Mouse (Mus musculus) hindbrain, embryonic 11.5 days (tissue): ENCODE measurements around the gene Usp6nl. TPM values are rescaled to one million over a fixed set of nuclear protein-coding genes. Genes with fewer than 3 reads are reported as not detected.

Experiments
- ATAC-seq: fragments of 200-750 bp; cut with Nextera tagmentation; 2 replicates; pipeline ENCODE4 v1.8.0; 2017; ENCODE audit warnings: mild to moderate bottlenecking, moderate TSS enrichment, moderate library complexity; ENCODE audit not compliant: low FRiP score
- DNase-seq: peaks from one replicate; pipeline ENCODE4 v3.0.0-alpha.2; 2015; ENCODE audit warnings: low spot score
- H3K27ac ChIP-seq: fragments of 300-500 bp; sonication (generic); 2 replicates; pipeline ENCODE4 v1.5.1; 2014; ENCODE audit warnings: mild to moderate bottlenecking, low read depth, low read length
- H3K27me3 ChIP-seq: fragments of 300-500 bp; sonication (generic); 2 replicates; pipeline ENCODE4 v1.6.1; 2014; ENCODE audit warnings: mild to moderate bottlenecking, low read length, moderate library complexity, mixed read lengths; ENCODE audit not compliant: control insufficient read depth, insufficient read depth
- H3K36me3 ChIP-seq: fragments of 300-500 bp; sonication (generic); 2 replicates; pipeline ENCODE4 v1.6.1; 2014; ENCODE audit warnings: mild to moderate bottlenecking, low read length, moderate library complexity, mixed read lengths; ENCODE audit not compliant: control insufficient read depth, insufficient read depth
- H3K4me1 ChIP-seq: fragments of 300-500 bp; sonication (generic); replicated peaks from 2 replicates; pipeline ENCODE4 v1.6.1; 2014; ENCODE audit warnings: low read length, mixed read lengths; ENCODE audit not compliant: control insufficient read depth, insufficient read depth
- H3K4me2 ChIP-seq: fragments of 300-500 bp; sonication (generic); replicated peaks from 2 replicates; pipeline ENCODE4 v1.6.1; 2014; ENCODE audit warnings: mild to moderate bottlenecking, low read depth, low read length
- H3K4me3 ChIP-seq: fragments of 300-500 bp; sonication (generic); 2 replicates; pipeline ENCODE4 v1.5.1; 2014; ENCODE audit warnings: low read depth, low read length
- H3K9ac ChIP-seq: fragments of 300-500 bp; sonication (generic); 2 replicates; pipeline ENCODE4 v1.6.1; 2014; ENCODE audit warnings: low read depth, low read length
- H3K9me3 ChIP-seq: fragments of 300-500 bp; sonication (generic); 2 replicates; pipeline ENCODE4 v1.6.1; 2016; ENCODE audit warnings: low read length; ENCODE audit not compliant: control insufficient read depth
- WGBS: fragments of 180-500 bp; shearing (Covaris S2); extraction: QIAGEN DNeasy Blood & Tissue Kit; methylation state at CpG from one replicate; pipeline ENCODE4 v1.1.7; 2014; 5-methylcytosine and 5-hydroxymethylcytosine counted together
- polyA plus RNA-seq: library from polyadenylated mRNA; unstranded; fragments of >200 nt; fragmentation: Nextera tagmentation; extraction: Ambion mirVana; gene quantifications from 2 replicates; pipeline ENCODE4 v1.2.1, GENCODE M21; 2014

The Usp6nl gene
- polyA plus RNA-seq, 1 experiment from 2014 or later: 15.8 TPM

DNA sequence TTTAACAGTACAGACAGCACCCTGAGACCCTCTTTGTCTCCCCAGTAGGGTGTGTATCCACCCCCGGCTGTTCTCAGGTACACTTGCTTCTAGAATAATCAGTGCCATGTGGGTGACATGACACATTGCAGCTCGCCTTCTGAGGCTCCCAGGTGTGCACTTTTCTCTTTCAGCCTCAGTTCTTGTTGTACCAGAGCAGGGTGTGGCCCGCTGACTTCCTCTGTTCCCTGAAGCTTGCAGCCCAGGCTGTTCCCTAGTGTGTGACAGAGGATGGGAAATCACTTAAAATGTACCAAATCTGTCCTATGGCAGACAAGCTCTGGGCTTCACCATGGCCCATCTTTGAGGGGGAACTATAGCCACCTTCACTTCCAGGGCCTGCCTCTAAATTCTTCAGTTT, 161.7 kb downstream of the Usp6nl start:
- no peak; the same call in 1 of the 2 replicates for ATAC-seq
- Histone ChIP-seq H3K36me3 (no peaks in the 10 kb centered on the region), H3K4me1 (peaks cover 4% of the 10 kb centered on the region; the same call in 1 of the 2 replicates), H3K27me3 (no peaks in the 10 kb centered on the region), H3K4me3 (no peak overlapping the region), H3K9ac (no peak overlapping the region), H3K9me3 (no peaks in the 10 kb centered on the region), H3K27ac (peak overlapping the region; percentile 67; the same call in 1 of the 2 replicates), H3K4me2 (no peak overlapping the region)
- DNase-seq: no peak
- 90% methylated on average over 3 of the region's 3 CpGs for WGBS

DNA sequence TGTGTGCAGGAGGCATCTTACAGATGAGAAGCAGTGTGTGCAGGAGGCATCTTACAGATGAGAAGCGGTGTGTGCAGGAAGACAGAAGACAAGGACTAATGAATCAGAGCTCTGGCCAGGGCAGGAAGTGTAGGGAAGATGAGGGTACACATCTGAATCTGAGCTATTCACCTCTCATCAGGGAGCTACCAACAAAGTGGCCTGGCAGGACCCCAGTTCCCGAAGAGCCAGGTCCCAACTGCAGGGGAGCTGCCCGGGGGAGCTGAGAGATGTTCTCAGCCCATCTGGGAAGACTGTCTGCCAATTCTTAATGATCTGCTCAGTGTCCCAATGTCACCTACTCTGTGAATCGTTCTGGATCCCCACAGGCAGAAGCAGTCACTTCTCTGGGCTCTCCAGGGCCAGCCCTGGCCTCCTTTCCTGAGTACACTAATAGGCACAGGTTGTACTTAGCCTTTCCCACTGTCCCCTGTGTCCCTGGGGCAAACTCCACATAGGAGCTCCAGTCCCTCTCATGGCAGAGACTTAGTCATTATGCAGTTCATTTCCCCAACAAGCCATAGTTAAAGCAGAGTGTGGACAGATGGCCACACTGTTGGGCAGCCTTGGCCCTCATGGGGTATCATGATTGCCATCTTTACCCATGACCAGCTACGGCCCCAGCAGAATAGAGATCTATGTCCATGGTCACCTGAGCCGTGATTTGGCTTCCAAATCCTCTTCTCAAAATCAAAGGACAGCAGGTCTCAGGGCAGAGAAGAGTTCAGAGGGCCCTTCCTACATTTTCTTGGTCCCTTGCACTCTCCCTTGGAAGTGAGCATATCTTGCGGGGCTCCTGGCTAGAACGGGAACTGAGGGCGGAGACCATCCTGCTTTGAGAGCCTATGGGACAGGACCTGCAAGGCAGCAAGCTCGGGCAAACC, 165.4 kb downstream of the Usp6nl start:
- H3K27me3 ChIP-seq: no peaks in the 10 kb centered on the region
- no peak overlapping the region for H3K4me2 ChIP-seq
- H3K4me1 ChIP-seq: 0 out of 2 replicates have a peak, but pooled peaks cover 4% of the 10 kb centered on the region
- no peaks in the 10 kb centered on the region for H3K9me3 ChIP-seq
- H3K27ac ChIP-seq: no peak overlapping the region
- no peaks in the 10 kb centered on the region for H3K36me3 ChIP-seq
- no peak overlapping the region for H3K9ac ChIP-seq
- 82% methylated on average over 10 of the region's 10 CpGs for WGBS
- ATAC-seq (no peak), DNase-seq (no peak)
- H3K4me3 ChIP-seq: no peak overlapping the region

DNA sequence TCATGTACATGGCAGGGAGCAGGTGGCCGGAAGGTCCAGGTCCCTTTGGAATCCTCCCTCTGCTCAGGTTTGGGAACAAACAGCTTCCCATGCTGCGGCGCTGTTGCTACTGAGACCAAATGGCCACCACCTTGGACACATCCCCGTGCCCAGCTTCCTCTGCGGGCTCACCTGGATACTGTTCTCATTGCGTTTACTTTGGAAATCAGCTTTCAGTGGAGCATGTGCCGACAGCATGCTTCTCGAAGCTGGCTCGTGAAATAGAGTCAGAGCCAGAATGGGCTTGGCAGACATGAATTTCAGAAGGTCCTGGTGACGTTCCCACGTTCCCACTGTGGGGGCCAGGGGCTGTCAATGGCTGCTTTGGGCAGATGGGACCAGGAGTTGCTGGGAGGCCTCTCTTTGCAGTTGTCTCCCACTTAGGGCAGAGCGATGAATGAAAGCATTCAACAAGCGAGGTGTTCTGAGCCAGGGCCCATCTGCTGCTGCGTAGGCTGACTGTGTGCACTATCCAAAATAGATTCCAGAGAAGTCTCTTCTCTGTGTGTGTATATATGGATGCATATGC, 166.1 kb downstream of the Usp6nl start:
- H3K27ac ChIP-seq: no peak overlapping the region
- no peak overlapping the region for H3K9ac ChIP-seq
- H3K27me3 ChIP-seq: no peaks in the 10 kb centered on the region
- H3K4me1 ChIP-seq: 0 out of 2 replicates have a peak, but pooled peaks cover 3% of the 10 kb centered on the region
- 90% methylated on average over 14 of the region's 14 CpGs for WGBS
- H3K4me2 ChIP-seq: no peak overlapping the region
- no peak for ATAC-seq
- no peak for DNase-seq
- H3K4me3 ChIP-seq: no peak overlapping the region
- H3K36me3 ChIP-seq: no peaks in the 10 kb centered on the region
- H3K9me3 ChIP-seq: no peaks in the 10 kb centered on the region

DNA sequence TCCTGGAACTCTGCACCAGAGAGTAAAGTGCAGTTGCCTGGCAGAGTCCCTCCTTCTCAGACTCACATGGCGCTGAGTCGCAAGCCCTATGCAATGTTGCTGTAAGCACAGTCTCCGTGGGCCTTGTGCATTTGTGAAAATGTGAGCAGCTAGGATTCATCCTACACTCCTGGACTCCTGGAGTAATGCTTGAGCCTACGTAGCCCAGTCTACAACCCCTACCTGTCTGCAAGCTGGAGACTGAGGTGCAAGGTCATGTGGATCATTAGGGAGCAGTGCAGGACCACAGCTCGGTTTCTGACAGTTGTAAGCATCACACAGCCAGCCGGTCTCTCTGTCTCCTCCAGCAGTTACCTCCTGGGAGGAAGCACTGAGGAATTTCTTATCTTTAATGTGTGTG, 167.6 kb downstream of the Usp6nl start:
- no peaks in the 10 kb centered on the region for H3K9me3 ChIP-seq
- WGBS: 87% methylated on average over 6 of the region's 6 CpGs
- no peak overlapping the region for H3K4me2 ChIP-seq
- H3K9ac ChIP-seq: no peak overlapping the region
- no peaks in the 10 kb centered on the region for H3K27me3 ChIP-seq
- DNase-seq (no peak), ATAC-seq (no peak)
- no peaks in the 10 kb centered on the region for H3K36me3 ChIP-seq
- no peak overlapping the region for H3K4me3 ChIP-seq
- H3K27ac ChIP-seq: no peak overlapping the region
- H3K4me1 ChIP-seq: no peaks in the 10 kb centered on the region

DNA sequence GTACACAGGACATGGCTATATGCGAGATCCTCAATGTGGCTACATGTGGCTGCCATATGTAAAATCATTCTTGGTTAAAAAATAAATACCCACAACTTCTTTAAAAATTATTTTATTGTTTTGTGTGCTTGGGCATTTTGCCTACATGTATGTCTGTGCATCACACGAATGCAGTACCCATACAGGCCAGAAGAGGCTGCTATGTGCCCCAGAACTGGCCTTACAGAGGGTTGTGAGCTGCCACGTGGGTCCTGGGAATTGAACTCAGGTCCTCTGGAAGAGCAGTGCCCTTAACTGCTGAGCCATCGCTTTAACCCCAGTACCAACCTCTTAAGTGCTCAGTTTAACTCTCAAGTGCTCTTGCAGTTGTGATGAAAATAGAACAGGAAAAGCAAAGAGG, 168.4 kb downstream of the Usp6nl start:
- no peaks in the 10 kb centered on the region for H3K36me3 ChIP-seq
- H3K4me1 ChIP-seq: no peaks in the 10 kb centered on the region
- H3K4me3 ChIP-seq: no peak overlapping the region
- H3K9me3 ChIP-seq: no peaks in the 10 kb centered on the region
- no peak for ATAC-seq
- H3K27ac ChIP-seq: no peak overlapping the region
- 84% methylated on average over 4 of the region's 4 CpGs for WGBS
- no peak for DNase-seq
- no peak overlapping the region for H3K9ac ChIP-seq
- no peak overlapping the region for H3K4me2 ChIP-seq
- no peaks in the 10 kb centered on the region for H3K27me3 ChIP-seq

DNA sequence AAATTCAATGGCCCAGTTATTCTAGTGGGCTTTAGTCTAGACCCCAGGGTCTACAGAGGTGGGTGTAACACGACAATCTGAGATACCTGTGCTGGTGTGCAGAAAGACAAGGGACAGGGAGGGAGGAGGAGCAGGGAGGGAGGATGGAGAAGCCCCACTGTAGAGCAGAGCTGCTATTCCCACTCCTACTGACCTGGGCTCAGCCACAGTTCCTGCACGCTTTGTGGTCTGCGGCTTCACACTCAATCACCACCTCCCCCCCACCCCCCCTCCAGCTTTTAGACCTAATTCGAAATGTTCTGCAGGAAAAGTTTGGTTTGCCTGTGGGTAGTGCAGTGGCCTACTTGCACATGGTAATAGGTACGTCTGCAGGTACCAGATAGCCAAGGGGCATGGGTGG, 171.4 kb downstream of the Usp6nl start:
- Histone ChIP-seq H3K4me3 (no peak overlapping the region), H3K9ac (no peak overlapping the region), H3K9me3 (no peaks in the 10 kb centered on the region), H3K4me2 (no peak overlapping the region), H3K27ac (no peak overlapping the region), H3K36me3 (no peaks in the 10 kb centered on the region), H3K27me3 (no peaks in the 10 kb centered on the region), H3K4me1 (no peaks in the 10 kb centered on the region)
- ATAC-seq: no peak
- 85% methylated on average over 5 of the region's 5 CpGs for WGBS
- no peak for DNase-seq

Other genes starting within 250 kb of the Usp6nl start
- gene Proser2, start 192.5 kb upstream of the Usp6nl start, polyA plus RNA-seq: 2.3 and 3.4 TPM in 2 replicates
- gene Echdc3, start 109.6 kb upstream of the Usp6nl start, polyA plus RNA-seq: 2.4 and 2.6 TPM in 2 replicates